Mouse (Mus musculus) hindbrain, embryonic 15.5 days (tissue): ENCODE measurements around the gene Alk. TPM values are rescaled to one million over a fixed set of nuclear protein-coding genes. Genes with fewer than 3 reads are reported as not detected.

Source experiments
- ATAC-seq: fragments of 200-750 bp; cut with Nextera tagmentation; 2 replicates; pipeline ENCODE4 v1.8.0; 2017; ENCODE audit warnings: low read depth, moderate number of reproducible peaks, moderate TSS enrichment; ENCODE audit not compliant: low FRiP score
- H3K27ac ChIP-seq: fragments of 300-500 bp; sonication (generic); replicated peaks from 2 replicates; pipeline ENCODE4 v1.5.1; 2015; ENCODE audit warnings: mild to moderate bottlenecking, inconsistent platforms
- H3K27me3 ChIP-seq: fragments of 300-500 bp; sonication (generic); 2 replicates; pipeline ENCODE4 v1.6.1; 2015; ENCODE audit warnings: control low read depth, inconsistent platforms
- H3K36me3 ChIP-seq: fragments of 300-500 bp; sonication (generic); 2 replicates; pipeline ENCODE4 v1.6.1; 2015; ENCODE audit warnings: control low read depth, inconsistent platforms
- H3K4me1 ChIP-seq: fragments of 300-500 bp; sonication (generic); replicated peaks from 2 replicates; pipeline ENCODE4 v1.6.1; 2015; ENCODE audit warnings: control low read depth, inconsistent platforms
- H3K4me2 ChIP-seq: fragments of 300-500 bp; sonication (generic); 2 replicates; pipeline ENCODE4 v1.6.1; 2015; ENCODE audit warnings: moderate library complexity, mild to moderate bottlenecking, inconsistent platforms
- H3K4me3 ChIP-seq: fragments of 300-500 bp; sonication (generic); 2 replicates; pipeline ENCODE4 v1.5.1; 2015; ENCODE audit warnings: mild to moderate bottlenecking, inconsistent platforms
- H3K9ac ChIP-seq: fragments of 300-500 bp; sonication (generic); 2 replicates; pipeline ENCODE4 v1.6.1; 2015; ENCODE audit warnings: inconsistent platforms
- H3K9me3 ChIP-seq: fragments of 300-500 bp; sonication (generic); 2 replicates; pipeline ENCODE4 v1.6.1; 2016; ENCODE audit warnings: control low read depth, inconsistent platforms
- WGBS: fragments of 180-500 bp; shearing (Covaris S2); methylation state at CpG from one replicate; pipeline ENCODE4 v1.1.7; 2015; 5-methylcytosine and 5-hydroxymethylcytosine counted together
- polyA plus RNA-seq: library from polyadenylated mRNA; unstranded; fragments of >200 nt; fragmentation: Nextera tagmentation; extraction: Ambion mirVana; gene quantifications from 2 replicates; pipeline ENCODE4 v1.2.1, GENCODE M21; 2015

Gene Alk
- polyA plus RNA-seq, 1 experiment from 2014 or later, result 5.1 TPM

GRCm38 (mm10) chr17:72579321-72579720 lies 25.1 kb downstream of the Alk start:
- Histone ChIP-seq H3K9me3 (no peaks in the 10 kb centered on the region), H3K4me1 (no peaks in the 10 kb centered on the region), H3K27me3 (no peaks in the 10 kb centered on the region), H3K4me3 (no peak overlapping the region), H3K4me2 (no peak overlapping the region), H3K27ac (no peak overlapping the region), H3K9ac (no peak overlapping the region), H3K36me3 (no peaks in the 10 kb centered on the region)
- ATAC-seq, result no peak
- 53% methylated on average over 9 of the region's 9 CpGs for whole genome bisulfite sequencing

GRCm38 (mm10) chr17:72571379-72571778 lies 33.0 kb downstream of the Alk start:
- Histone ChIP-seq H3K9ac (no peak overlapping the region), H3K4me2 (no peak overlapping the region), H3K27me3 (no peaks in the 10 kb centered on the region), H3K36me3 (no peaks in the 10 kb centered on the region), H3K4me1 (0 out of 2 replicates have a peak, but pooled peaks cover 5% of the 10 kb centered on the region), H3K27ac (no peak overlapping the region), H3K4me3 (no peak overlapping the region), H3K9me3 (no peaks in the 10 kb centered on the region)
- 46% methylated on average over 2 of the region's 2 CpGs for WGBS
- ATAC-seq, result no peak

GRCm38 (mm10) chr17:72569491-72569890 lies 34.9 kb downstream of the Alk start:
- H3K4me2 ChIP-seq, result peak overlapping the region; percentile 28
- H3K9ac ChIP-seq, result no peak overlapping the region
- H3K4me1 ChIP-seq, result 0 out of 2 replicates have a peak, but pooled peaks cover 5% of the 10 kb centered on the region
- H3K36me3 ChIP-seq, result no peaks in the 10 kb centered on the region
- H3K27ac ChIP-seq, result no peak overlapping the region
- H3K9me3 ChIP-seq, result no peaks in the 10 kb centered on the region
- H3K27me3 ChIP-seq, result no peaks in the 10 kb centered on the region
- no peak overlapping the region for H3K4me3 ChIP-seq
- WGBS, result 38% methylated on average over 10 of the region's 10 CpGs
- no peak for ATAC-seq

GRCm38 (mm10) chr17:72563423-72563822 lies 41.0 kb downstream of the Alk start:
- Histone ChIP-seq H3K4me2 (no peak overlapping the region), H3K27ac (no peak overlapping the region), H3K9ac (no peak overlapping the region), H3K4me3 (no peak overlapping the region), H3K27me3 (no peaks in the 10 kb centered on the region), H3K9me3 (no peaks in the 10 kb centered on the region), H3K36me3 (no peaks in the 10 kb centered on the region), H3K4me1 (no peaks in the 10 kb centered on the region; the same call in 1 of the 2 replicates)
- 70% methylated on average over 5 of the region's 5 CpGs for WGBS
- no peak for ATAC-seq

GRCm38 (mm10) chr17:72561471-72561870 lies 43.0 kb downstream of the Alk start:
- Histone ChIP-seq H3K4me1 (no peaks in the 10 kb centered on the region; the same call in 1 of the 2 replicates), H3K36me3 (no peaks in the 10 kb centered on the region), H3K27ac (no peak overlapping the region), H3K9me3 (no peaks in the 10 kb centered on the region), H3K4me2 (no peak overlapping the region), H3K27me3 (no peaks in the 10 kb centered on the region), H3K9ac (no peak overlapping the region), H3K4me3 (no peak overlapping the region)
- ATAC-seq, result no peak
- WGBS, result 37% methylated on average over 3 of the region's 3 CpGs

GRCm38 (mm10) chr17:72560771-72561170 lies 43.7 kb downstream of the Alk start:
- H3K9me3 ChIP-seq, result no peaks in the 10 kb centered on the region
- ATAC-seq, result no peak
- H3K4me1 ChIP-seq, result no peaks in the 10 kb centered on the region; the same call in 1 of the 2 replicates
- H3K36me3 ChIP-seq, result no peaks in the 10 kb centered on the region
- H3K9ac ChIP-seq, result no peak overlapping the region
- H3K27ac ChIP-seq, result no peak overlapping the region
- H3K4me2 ChIP-seq, result no peak overlapping the region
- H3K4me3 ChIP-seq, result no peak overlapping the region
- WGBS, result 78% methylated on average over 1 of the region's 1 CpGs
- H3K27me3 ChIP-seq, result no peaks in the 10 kb centered on the region

GRCm38 (mm10) chr17:72557029-72557735 lies 47.2 kb downstream of the Alk start:
- WGBS, result 41% methylated on average over 6 of the region's 6 CpGs
- no peak for ATAC-seq
- no peaks in the 10 kb centered on the region for H3K36me3 ChIP-seq
- no peaks in the 10 kb centered on the region for H3K9me3 ChIP-seq
- no peaks in the 10 kb centered on the region; the same call in 1 of the 2 replicates for H3K4me1 ChIP-seq
- no peak overlapping the region for H3K27ac ChIP-seq
- H3K27me3 ChIP-seq, result no peaks in the 10 kb centered on the region
- no peak overlapping the region for H3K4me3 ChIP-seq
- no peak overlapping the region for H3K4me2 ChIP-seq
- H3K9ac ChIP-seq, result no peak overlapping the region

- Histone ChIP-seq H3K4me3 (no peak overlapping the region), H3K9ac (no peak overlapping the region), H3K27ac (no peak overlapping the region), H3K27me3 (no peaks in the 10 kb centered on the region), H3K9me3 (no peaks in the 10 kb centered on the region), H3K4me2 (no peak overlapping the region), H3K4me1 (no peaks in the 10 kb centered on the region), H3K36me3 (no peaks in the 10 kb centered on the region)
- ATAC-seq, result no peak
- WGBS, result 75% methylated on average over 4 of the region's 4 CpGs
Measured at GRCm38 (mm10) chr17:72546274-72546673, 58.2 kb downstream of the Alk start.

- H3K4me3 ChIP-seq, result no peak overlapping the region
- H3K9ac ChIP-seq, result no peak overlapping the region
- no peaks in the 10 kb centered on the region for H3K36me3 ChIP-seq
- no peaks in the 10 kb centered on the region for H3K27me3 ChIP-seq
- H3K9me3 ChIP-seq, result no peaks in the 10 kb centered on the region
- WGBS, result 90% methylated on average over 6 of the region's 6 CpGs
- no peak for ATAC-seq
- H3K27ac ChIP-seq, result no peak overlapping the region
- no peaks in the 10 kb centered on the region for H3K4me1 ChIP-seq
- H3K4me2 ChIP-seq, result no peak overlapping the region
Measured at GRCm38 (mm10) chr17:72535304-72535703, 69.1 kb downstream of the Alk start.

GRCm38 (mm10) chr17:72532266-72532665 lies 72.2 kb downstream of the Alk start:
- no peak overlapping the region for H3K27ac ChIP-seq
- H3K4me1 ChIP-seq, result no peaks in the 10 kb centered on the region
- H3K9me3 ChIP-seq, result no peaks in the 10 kb centered on the region
- H3K27me3 ChIP-seq, result no peaks in the 10 kb centered on the region
- WGBS, result 68% methylated on average over 6 of the region's 6 CpGs
- H3K4me2 ChIP-seq, result no peak overlapping the region
- no peak for ATAC-seq
- no peak overlapping the region for H3K4me3 ChIP-seq
- no peak overlapping the region for H3K9ac ChIP-seq
- no peaks in the 10 kb centered on the region for H3K36me3 ChIP-seq

GRCm38 (mm10) chr17:72528481-72528880 lies 75.9 kb downstream of the Alk start:
- no peak overlapping the region for H3K4me2 ChIP-seq
- H3K9ac ChIP-seq, result no peak overlapping the region
- no peaks in the 10 kb centered on the region for H3K9me3 ChIP-seq
- no peak overlapping the region for H3K4me3 ChIP-seq
- no peaks in the 10 kb centered on the region for H3K36me3 ChIP-seq
- H3K4me1 ChIP-seq, result no peaks in the 10 kb centered on the region
- H3K27me3 ChIP-seq, result no peaks in the 10 kb centered on the region
- no peak for ATAC-seq
- H3K27ac ChIP-seq, result no peak overlapping the region
- 92% methylated on average over 8 of the region's 8 CpGs for WGBS

- no peak overlapping the region for H3K27ac ChIP-seq
- no peaks in the 10 kb centered on the region for H3K27me3 ChIP-seq
- H3K9me3 ChIP-seq, result no peaks in the 10 kb centered on the region
- H3K9ac ChIP-seq, result no peak overlapping the region
- no peak for ATAC-seq
- H3K4me2 ChIP-seq, result no peak overlapping the region
- no peaks in the 10 kb centered on the region for H3K36me3 ChIP-seq
- no peak overlapping the region for H3K4me3 ChIP-seq
- 82% methylated on average over 5 of the region's 5 CpGs for WGBS
- no peaks in the 10 kb centered on the region for H3K4me1 ChIP-seq
Measured at GRCm38 (mm10) chr17:72527481-72527880, 76.9 kb downstream of the Alk start.

GRCm38 (mm10) chr17:72526356-72526755 lies 78.1 kb downstream of the Alk start:
- H3K4me3 ChIP-seq, result no peak overlapping the region
- no peaks in the 10 kb centered on the region for H3K27me3 ChIP-seq
- no peaks in the 10 kb centered on the region for H3K4me1 ChIP-seq
- H3K9me3 ChIP-seq, result no peaks in the 10 kb centered on the region
- WGBS, result 84% methylated on average over 4 of the region's 4 CpGs
- H3K27ac ChIP-seq, result no peak overlapping the region
- H3K4me2 ChIP-seq, result no peak overlapping the region
- no peaks in the 10 kb centered on the region for H3K36me3 ChIP-seq
- H3K9ac ChIP-seq, result no peak overlapping the region
- no peak for ATAC-seq
